Mouse (Mus musculus) bone marrow, adult 2 months (tissue): ENCODE results near the gene Mrpl39.

ENCODE experiments used
- CTCF ChIP-seq: fragments of 200-500 bp; IDR thresholded peaks from 2 replicates; pipeline ENCODE4 v1.5.1; 2011; ENCODE audit warnings: low read length, control low read depth; ENCODE audit not compliant: control insufficient read depth, insufficient read depth
- POLR2A ChIP-seq: fragments of 200-500 bp; IDR thresholded peaks from 2 replicates; pipeline ENCODE4 v1.6.1; 2011; ENCODE audit warnings: low read depth, mild to moderate bottlenecking, control low read depth, low read length, borderline replicate concordance; ENCODE audit not compliant: control insufficient read depth

- TF ChIP-seq POLR2A (no peak), CTCF (no peak)
These were observed 39.4 kb downstream of the Mrpl39 start for GRCm38 (mm10) chr16:84696178-84696577.
